Mouse (Mus musculus) c-Kit-positive CD71-positive TER-119-positive erythroid progenitor cells, embryonic 14.5 days (primary cell): ENCODE results near the gene Otulinl.

Experiments
- DNase-seq: peaks from one replicate; pipeline ENCODE4 v3.0.0-alpha.2; 2013; ENCODE audit warnings: low spot score

Otulinl gene

GRCm38 (mm10) chr15:27656626-27657025, 24.8 kb downstream of the Otulinl start:
- no peak for DNase-seq

- no peak for DNase-seq
Measured at GRCm38 (mm10) chr15:27655015-27655414, 26.4 kb downstream of the Otulinl start.

DNA sequence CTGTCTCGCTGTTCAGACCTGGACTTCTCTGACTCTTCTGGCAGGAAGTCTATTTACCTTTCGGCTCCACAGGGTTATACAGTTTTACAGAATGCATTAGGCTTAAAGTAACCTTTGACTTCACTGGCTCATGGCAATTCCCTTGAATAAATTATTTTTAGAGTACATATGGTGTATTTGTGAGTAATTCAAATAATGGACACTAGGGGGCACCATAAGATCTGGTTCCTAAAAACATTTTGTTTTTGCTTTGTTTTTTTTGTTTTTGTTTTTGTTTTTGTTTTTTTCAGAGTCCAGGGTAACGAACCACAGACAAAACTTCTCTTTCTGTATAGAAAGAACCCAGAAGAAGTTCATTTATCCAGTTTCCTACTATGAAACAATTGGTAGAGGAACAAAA, 33.7 kb downstream of the Otulinl start:
- DNase-seq: peak; percentile 40

GRCm38 (mm10) chr15:27646665-27647064, 34.7 kb downstream of the Otulinl start:
- DNase-seq: no peak

GRCm38 (mm10) chr15:27645250-27645649, 36.1 kb downstream of the Otulinl start:
- DNase-seq: no peak

- no peak for DNase-seq
Measured at GRCm38 (mm10) chr15:27642895-27643294, 38.5 kb downstream of the Otulinl start.

GRCm38 (mm10) chr15:27641171-27641570, 40.2 kb downstream of the Otulinl start:
- DNase-seq: no peak

- no peak for DNase-seq
Measured at GRCm38 (mm10) chr15:27633941-27634900, 47.2 kb downstream of the Otulinl start.

GRCm38 (mm10) chr15:27630601-27631383, 50.6 kb downstream of the Otulinl start, which contains the start of gene Otulin:
Gene Otulin (minus strand): TSS chr15:27630693.
- peak; percentile 96 for DNase-seq

DNA sequence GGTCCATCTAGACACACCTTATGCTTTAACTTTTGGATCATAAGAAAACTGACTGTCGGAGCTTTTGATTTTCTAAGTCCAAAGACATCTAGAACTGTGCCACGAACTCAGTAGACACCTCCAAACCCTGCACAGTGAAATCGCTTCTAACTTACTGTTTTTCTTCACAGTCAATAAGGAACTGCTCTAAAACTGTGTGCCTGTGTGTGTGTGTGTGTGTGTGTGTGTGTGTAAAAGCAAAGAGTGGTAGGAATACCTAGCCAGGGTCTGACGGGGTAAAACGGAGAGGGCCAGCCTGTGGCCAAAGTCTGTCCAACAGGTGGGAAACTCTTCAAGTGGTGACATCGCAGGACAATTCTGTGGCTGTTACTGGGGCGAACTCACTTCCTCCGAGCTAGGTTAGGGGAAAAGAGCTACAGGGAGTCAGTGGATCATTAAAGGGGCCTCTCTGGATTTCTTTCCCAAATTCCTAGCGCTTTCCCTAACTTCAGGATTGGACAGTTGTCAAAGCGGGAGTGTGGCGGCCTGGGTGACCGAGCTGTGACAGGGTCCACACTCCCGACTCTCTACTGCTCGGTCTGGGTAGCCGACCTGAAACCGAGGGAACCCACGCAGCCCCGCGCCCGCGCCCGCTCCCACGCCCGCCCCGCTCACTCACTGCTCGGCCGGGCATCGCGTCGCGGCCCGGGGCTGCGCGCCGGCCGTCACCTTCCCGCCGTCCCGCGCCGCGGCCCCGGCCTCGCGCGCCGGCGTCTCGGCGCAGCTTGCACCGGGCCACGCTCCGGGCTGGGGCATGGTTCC, 51.4 kb downstream of the Otulinl start:
- peak; percentile 31 for DNase-seq

- DNase-seq: no peak
Measured at GRCm38 (mm10) chr15:27629046-27629445, 52.3 kb downstream of the Otulinl start.

- DNase-seq: no peak
Measured at GRCm38 (mm10) chr15:27627794-27628193, 53.6 kb downstream of the Otulinl start.

DNA sequence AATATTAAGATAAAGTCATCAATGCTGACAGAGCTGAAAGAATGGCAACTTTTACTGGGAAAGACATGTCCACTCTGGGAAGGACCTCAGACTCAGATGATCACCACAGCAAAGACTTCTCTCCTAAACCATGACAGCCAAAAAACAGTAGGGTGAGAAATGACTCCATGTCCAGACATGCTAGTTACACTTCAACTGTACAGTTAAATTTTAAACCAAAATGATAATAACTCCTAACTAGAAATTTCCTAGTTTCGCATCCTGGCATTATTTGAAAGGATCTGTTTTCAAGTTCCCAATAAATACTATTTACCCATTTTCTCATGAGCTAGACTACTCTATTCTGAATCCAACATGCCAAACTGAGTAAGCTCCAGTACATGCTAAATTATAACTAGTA, 55.1 kb downstream of the Otulinl start:
- DNase-seq: no peak

DNA sequence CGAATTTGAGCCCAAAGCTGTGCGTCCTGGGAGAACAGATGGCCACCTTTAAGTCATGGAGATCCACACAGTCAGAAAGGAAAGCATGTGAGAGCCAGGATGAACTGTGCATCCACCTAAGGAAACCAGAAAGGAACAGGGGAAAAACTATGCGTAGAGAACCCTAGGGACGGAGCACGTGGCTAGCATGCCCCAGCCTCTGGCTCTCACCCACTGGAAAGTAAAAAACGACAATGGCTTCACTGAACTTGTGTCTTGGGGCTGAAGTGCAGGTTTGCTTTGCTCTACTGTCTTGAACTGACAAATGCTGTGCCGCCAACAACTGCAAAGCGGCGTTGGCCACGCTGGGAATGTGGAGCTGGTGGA, 55.5 kb downstream of the Otulinl start:
- no peak for DNase-seq

DNA sequence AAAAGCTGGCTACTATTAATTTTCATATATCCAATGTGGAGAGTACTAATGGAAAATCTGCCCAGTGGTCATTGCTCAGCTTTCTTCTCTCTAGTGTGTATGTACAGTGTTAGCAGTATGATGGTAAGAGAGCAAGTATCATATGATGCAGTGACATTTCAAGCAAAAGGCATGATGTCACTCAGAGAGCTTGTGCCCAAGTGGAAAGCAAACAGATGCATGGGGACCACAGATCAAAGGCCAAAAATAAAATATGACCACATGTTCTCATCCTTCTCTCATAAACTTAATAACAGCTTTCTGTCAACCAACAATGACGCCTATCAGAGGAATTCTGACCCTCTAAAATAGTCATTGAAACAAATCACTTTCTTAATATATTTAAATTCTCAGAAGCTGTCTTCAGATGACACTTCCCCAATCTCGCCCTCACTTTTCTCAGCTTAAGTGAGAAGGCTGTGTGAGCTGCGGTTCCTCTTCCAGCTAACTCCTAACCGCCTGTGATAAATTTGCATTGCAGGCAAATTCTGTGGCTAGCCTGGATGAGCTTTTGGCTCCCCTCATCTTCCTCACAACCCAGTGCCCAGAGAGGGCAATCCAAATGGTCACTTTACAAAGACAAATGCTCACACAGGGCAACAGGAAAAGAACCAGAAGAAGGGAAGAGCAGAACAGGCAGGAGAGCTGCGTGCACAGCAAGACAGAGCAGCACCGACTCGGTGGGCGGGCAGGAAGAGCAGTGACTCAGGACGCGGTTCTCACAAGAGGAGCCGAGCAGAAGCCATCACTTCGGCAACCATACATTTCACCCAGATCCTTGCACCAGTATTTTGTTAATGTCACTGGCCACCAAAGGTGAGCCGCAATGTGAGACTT, 56.1 kb downstream of the Otulinl start:
- no peak for DNase-seq

- no peak for DNase-seq
Measured at GRCm38 (mm10) chr15:27623286-27623685, 58.1 kb downstream of the Otulinl start.

GRCm38 (mm10) chr15:27620475-27621185, 60.7 kb downstream of the Otulinl start:
- no peak for DNase-seq

GRCm38 (mm10) chr15:27619683-27620082, 61.7 kb downstream of the Otulinl start:
- DNase-seq: no peak

DNA sequence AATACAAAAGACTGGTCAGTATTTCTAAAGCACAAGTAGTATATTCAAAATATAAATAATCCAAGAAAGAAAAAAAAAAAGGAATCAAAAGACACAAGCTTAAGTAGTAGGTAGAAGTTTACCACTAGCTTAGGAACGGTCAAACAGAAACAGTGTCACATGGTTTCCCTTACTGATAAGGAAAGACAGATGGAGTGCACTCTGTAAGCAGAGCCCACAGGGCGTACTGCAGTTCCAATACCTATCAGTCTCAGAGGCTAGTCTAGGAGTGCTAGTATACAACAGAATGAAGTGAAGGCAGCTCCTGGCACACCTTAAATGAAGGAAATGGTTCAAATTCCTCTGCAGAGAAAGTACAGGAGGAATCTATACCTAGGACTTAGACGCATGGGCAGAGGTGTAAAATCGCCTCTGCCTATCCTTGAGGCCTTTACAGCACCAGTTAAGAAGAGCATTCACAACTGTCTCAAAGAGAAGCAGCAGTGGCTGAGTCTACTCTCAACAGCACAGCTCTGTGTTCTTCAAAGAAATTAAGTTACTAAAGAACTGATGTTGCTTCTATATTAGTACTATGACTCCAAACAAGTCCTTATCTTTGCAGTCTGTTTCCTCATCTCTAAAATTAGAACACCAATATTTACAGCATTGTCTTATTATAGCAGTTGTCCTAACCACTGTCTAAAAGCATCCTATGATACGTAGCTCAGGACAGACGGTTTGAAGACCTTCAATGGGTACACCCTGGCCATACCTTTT, 62.4 kb downstream of the Otulinl start:
- peak; percentile 35 for DNase-seq

GRCm38 (mm10) chr15:27617227-27617626, 64.2 kb downstream of the Otulinl start:
- no peak for DNase-seq
